Mouse (Mus musculus): ENCODE data around the gene Naif1. TPM values are rescaled to one million over a fixed set of nuclear protein-coding genes. Genes with fewer than 3 reads are reported as not detected.

Gene Naif1
- polyA plus RNA-seq, 1 experiment from 2014 or later, result 5.6 TPM

GRCm38 (mm10) chr2:32418430-32419151 lies 31.7 kb upstream of the Naif1 start:
- 74% methylated on average over 12 of the region's 12 CpGs for WGBS
- H3K4me3 ChIP-seq (replicated peaks), result no peak overlapping the region
- peaks cover 13% of the 10 kb centered on the region for H3K4me1 ChIP-seq (replicated peaks)
- ATAC-seq (ENCODE audit: insufficient number of reproducible peaks, insufficient read depth, low FRiP score, low TSS enrichment, low read depth), result no peak
- H3K27me3 ChIP-seq, result no peaks in the 10 kb centered on the region
- H3K27ac ChIP-seq, result no peak overlapping the region
- H3K36me3 ChIP-seq, result peaks cover 77% of the 10 kb centered on the region
- H3K9ac ChIP-seq (replicated peaks), result no peak overlapping the region
- no peak overlapping the region for H3K4me2 ChIP-seq
- no peaks in the 10 kb centered on the region for H3K9me3 ChIP-seq

- Histone ChIP-seq H3K4me2 (no peak overlapping the region), H3K36me3 (peaks cover 69% of the 10 kb centered on the region), H3K9me3 (no peaks in the 10 kb centered on the region), H3K4me3 (replicated peaks) (no peak overlapping the region), H3K27ac (no peak overlapping the region), H3K4me1 (replicated peaks) (peaks cover 19% of the 10 kb centered on the region), H3K9ac (replicated peaks) (no peak overlapping the region), H3K27me3 (no peaks in the 10 kb centered on the region)
- 84% methylated on average over 3 of the region's 3 CpGs for WGBS
- no peak for ATAC-seq (ENCODE audit: insufficient number of reproducible peaks, insufficient read depth, low FRiP score, low TSS enrichment, low read depth)
These were observed 30.9 kb upstream of the Naif1 start for GRCm38 (mm10) chr2:32419359-32419758.

GRCm38 (mm10) chr2:32420066-32420608 lies 30.1 kb upstream of the Naif1 start:
- 92% methylated on average over 12 of the region's 12 CpGs for WGBS
- no peak overlapping the region for H3K4me2 ChIP-seq
- ATAC-seq (ENCODE audit: insufficient number of reproducible peaks, insufficient read depth, low FRiP score, low TSS enrichment, low read depth), result no peak
- H3K27ac ChIP-seq, result no peak overlapping the region
- no peaks in the 10 kb centered on the region for H3K27me3 ChIP-seq
- H3K4me3 ChIP-seq (replicated peaks), result no peak overlapping the region
- no peak overlapping the region for H3K9ac ChIP-seq (replicated peaks)
- peaks cover 61% of the 10 kb centered on the region for H3K36me3 ChIP-seq
- H3K9me3 ChIP-seq, result no peaks in the 10 kb centered on the region
- peaks cover 27% of the 10 kb centered on the region for H3K4me1 ChIP-seq (replicated peaks)

GRCm38 (mm10) chr2:32420647-32421046 lies 29.6 kb upstream of the Naif1 start:
- 81% methylated on average over 6 of the region's 6 CpGs for WGBS
- Histone ChIP-seq H3K4me2 (no peak overlapping the region), H3K4me1 (replicated peaks) (peaks cover 32% of the 10 kb centered on the region), H3K36me3 (peaks cover 56% of the 10 kb centered on the region), H3K9ac (replicated peaks) (no peak overlapping the region), H3K27me3 (no peaks in the 10 kb centered on the region), H3K4me3 (replicated peaks) (no peak overlapping the region), H3K9me3 (no peaks in the 10 kb centered on the region), H3K27ac (no peak overlapping the region)
- no peak for ATAC-seq (ENCODE audit: insufficient number of reproducible peaks, insufficient read depth, low FRiP score, low TSS enrichment, low read depth)

GRCm38 (mm10) chr2:32421851-32422251 lies 28.4 kb upstream of the Naif1 start:
- Histone ChIP-seq H3K36me3 (peaks cover 53% of the 10 kb centered on the region), H3K27ac (no peak overlapping the region), H3K4me2 (no peak overlapping the region), H3K9me3 (no peaks in the 10 kb centered on the region), H3K4me3 (replicated peaks) (no peak overlapping the region), H3K4me1 (replicated peaks) (peaks cover 33% of the 10 kb centered on the region), H3K27me3 (no peaks in the 10 kb centered on the region), H3K9ac (replicated peaks) (no peak overlapping the region)
- 88% methylated on average over 6 of the region's 6 CpGs for WGBS
- ATAC-seq (ENCODE audit: insufficient number of reproducible peaks, insufficient read depth, low FRiP score, low TSS enrichment, low read depth), result no peak

GRCm38 (mm10) chr2:32423481-32424331 lies 26.6 kb upstream of the Naif1 start:
- Histone ChIP-seq H3K27me3 (no peaks in the 10 kb centered on the region), H3K9ac (replicated peaks) (peak overlapping the region; percentile 13), H3K9me3 (no peaks in the 10 kb centered on the region), H3K4me3 (replicated peaks) (peak overlapping the region; percentile 40), H3K4me1 (replicated peaks) (peaks cover 46% of the 10 kb centered on the region), H3K4me2 (peak overlapping the region; percentile 75), H3K27ac (peak overlapping the region; percentile 73), H3K36me3 (peaks cover 34% of the 10 kb centered on the region)
- peak; percentile 92 for ATAC-seq (ENCODE audit: insufficient number of reproducible peaks, insufficient read depth, low FRiP score, low TSS enrichment, low read depth)
- under 1% methylated on average over 14 of the region's 14 CpGs for WGBS

GRCm38 (mm10) chr2:32424796-32425195 lies 25.5 kb upstream of the Naif1 start:
- no peaks in the 10 kb centered on the region for H3K27me3 ChIP-seq
- 41% methylated on average over 3 of the region's 3 CpGs for WGBS
- H3K9ac ChIP-seq (replicated peaks), result no peak overlapping the region
- H3K4me3 ChIP-seq (replicated peaks), result no peak overlapping the region
- peak overlapping the region; percentile 73 for H3K27ac ChIP-seq
- H3K4me1 ChIP-seq (replicated peaks), result peaks cover 57% of the 10 kb centered on the region
- no peak for ATAC-seq (ENCODE audit: insufficient number of reproducible peaks, insufficient read depth, low FRiP score, low TSS enrichment, low read depth)
- H3K36me3 ChIP-seq, result peaks cover 23% of the 10 kb centered on the region
- no peaks in the 10 kb centered on the region for H3K9me3 ChIP-seq
- no peak overlapping the region for H3K4me2 ChIP-seq

- Histone ChIP-seq H3K4me2 (no peak overlapping the region), H3K9ac (replicated peaks) (no peak overlapping the region), H3K27me3 (no peaks in the 10 kb centered on the region), H3K9me3 (no peaks in the 10 kb centered on the region), H3K4me1 (replicated peaks) (peaks cover 64% of the 10 kb centered on the region), H3K27ac (0 out of 2 replicates have a peak overlapping the region, but pooled peaks have one; percentile 73), H3K36me3 (peaks cover 16% of the 10 kb centered on the region; the same call in 1 of the 2 replicates), H3K4me3 (replicated peaks) (no peak overlapping the region)
- ATAC-seq (ENCODE audit: insufficient number of reproducible peaks, insufficient read depth, low FRiP score, low TSS enrichment, low read depth), result no peak
- 79% methylated on average over 5 of the region's 5 CpGs for WGBS
These were observed 24.7 kb upstream of the Naif1 start for GRCm38 (mm10) chr2:32425568-32425967.

GRCm38 (mm10) chr2:32426141-32426540 lies 24.1 kb upstream of the Naif1 start:
- WGBS, result 83% methylated on average over 1 of the region's 1 CpGs
- no peaks in the 10 kb centered on the region for H3K9me3 ChIP-seq
- H3K9ac ChIP-seq (replicated peaks), result no peak overlapping the region
- no peaks in the 10 kb centered on the region for H3K27me3 ChIP-seq
- no peak overlapping the region for H3K27ac ChIP-seq
- peaks cover 10% of the 10 kb centered on the region; the same call in 1 of the 2 replicates for H3K36me3 ChIP-seq
- no peak for ATAC-seq (ENCODE audit: insufficient number of reproducible peaks, insufficient read depth, low FRiP score, low TSS enrichment, low read depth)
- H3K4me1 ChIP-seq (replicated peaks), result peaks cover 66% of the 10 kb centered on the region
- no peak overlapping the region for H3K4me2 ChIP-seq
- H3K4me3 ChIP-seq (replicated peaks), result no peak overlapping the region

GRCm38 (mm10) chr2:32427720-32428119 lies 22.5 kb upstream of the Naif1 start:
- no peak overlapping the region for H3K4me3 ChIP-seq (replicated peaks)
- H3K4me2 ChIP-seq, result 0 out of 2 replicates have a peak overlapping the region, but pooled peaks have one; percentile 34
- H3K9me3 ChIP-seq, result no peaks in the 10 kb centered on the region
- peaks cover 9% of the 10 kb centered on the region; the same call in 1 of the 2 replicates for H3K36me3 ChIP-seq
- peak overlapping the region; percentile 79; the same call in 1 of the 2 replicates for H3K27ac ChIP-seq
- 72% methylated on average over 5 of the region's 5 CpGs for WGBS
- H3K4me1 ChIP-seq (replicated peaks), result peaks cover 67% of the 10 kb centered on the region
- H3K9ac ChIP-seq (replicated peaks), result no peak overlapping the region
- no peaks in the 10 kb centered on the region for H3K27me3 ChIP-seq
- no peak for ATAC-seq (ENCODE audit: insufficient number of reproducible peaks, insufficient read depth, low FRiP score, low TSS enrichment, low read depth)

GRCm38 (mm10) chr2:32428262-32428722 lies 22.0 kb upstream of the Naif1 start:
- H3K9ac ChIP-seq (replicated peaks), result no peak overlapping the region
- 0 out of 2 replicates have a peak, but pooled peaks have one; percentile 4 for ATAC-seq (ENCODE audit: insufficient number of reproducible peaks, insufficient read depth, low FRiP score, low TSS enrichment, low read depth)
- H3K4me1 ChIP-seq (replicated peaks), result peaks cover 61% of the 10 kb centered on the region
- H3K36me3 ChIP-seq, result peaks cover 9% of the 10 kb centered on the region; the same call in 1 of the 2 replicates
- no peaks in the 10 kb centered on the region for H3K9me3 ChIP-seq
- H3K4me2 ChIP-seq, result peak overlapping the region; percentile 34
- peak overlapping the region; percentile 79 for H3K27ac ChIP-seq
- H3K4me3 ChIP-seq (replicated peaks), result no peak overlapping the region
- 52% methylated on average over 8 of the region's 8 CpGs for WGBS
- no peaks in the 10 kb centered on the region for H3K27me3 ChIP-seq
